Mouse (Mus musculus): ENCODE measurements around the gene Btg2. TPM values are rescaled to one million over a fixed set of nuclear protein-coding genes. Genes with fewer than 3 reads are reported as not detected.

Btg2 gene
- polyA plus RNA-seq, 1 experiment from 2014 or later: 49.0 TPM

- ATAC-seq (ENCODE audit: low read depth): no peak
- H3K27ac ChIP-seq (replicated peaks): peak overlapping the region; percentile 92
- H3K4me1 ChIP-seq (replicated peaks): peaks cover 81% of the 10 kb centered on the region
- H3K4me2 ChIP-seq: no peak overlapping the region
- no peaks in the 10 kb centered on the region for H3K27me3 ChIP-seq
- H3K36me3 ChIP-seq: no peaks in the 10 kb centered on the region
- no peak overlapping the region for H3K4me3 ChIP-seq
- H3K9me3 ChIP-seq: no peaks in the 10 kb centered on the region
- 85% methylated on average over 7 of the region's 7 CpGs for WGBS
- H3K9ac ChIP-seq: peak overlapping the region; percentile 9; the same call in 1 of the 2 replicates
Measured at GRCm38 (mm10) chr1:134097080-134097855, 18.3 kb upstream of the Btg2 start.

- H3K4me1 ChIP-seq (replicated peaks): peaks cover 82% of the 10 kb centered on the region
Measured at GRCm38 (mm10) chr1:134096264-134096934, 17.5 kb upstream of the Btg2 start.

GRCm38 (mm10) chr1:134095721-134096120, 16.8 kb upstream of the Btg2 start:
- WGBS: 81% methylated on average over 4 of the region's 4 CpGs
- H3K4me2 ChIP-seq: 0 out of 2 replicates have a peak overlapping the region, but pooled peaks have one; percentile 6
- H3K4me1 ChIP-seq (replicated peaks): peaks cover 82% of the 10 kb centered on the region

More at GRCm38 (mm10) chr1:134096264-134096934, 17.5 kb upstream of the Btg2 start:
- Histone ChIP-seq H3K27ac (replicated peaks) (peak overlapping the region; percentile 92), H3K9ac (peak overlapping the region; percentile 9; the same call in 1 of the 2 replicates), H3K36me3 (no peaks in the 10 kb centered on the region), H3K4me2 (0 out of 2 replicates have a peak overlapping the region, but pooled peaks have one; percentile 6), H3K4me3 (no peak overlapping the region), H3K27me3 (no peaks in the 10 kb centered on the region), H3K9me3 (no peaks in the 10 kb centered on the region)
- 18% methylated on average over 14 of the region's 14 CpGs for WGBS
- peak; percentile 73 for ATAC-seq (ENCODE audit: low read depth)

GRCm38 (mm10) chr1:134095033-134095612, 16.2 kb upstream of the Btg2 start:
- Histone ChIP-seq H3K27ac (replicated peaks) (peak overlapping the region; percentile 92), H3K9me3 (no peaks in the 10 kb centered on the region), H3K9ac (no peak overlapping the region), H3K4me1 (replicated peaks) (peaks cover 80% of the 10 kb centered on the region), H3K4me3 (no peak overlapping the region), H3K27me3 (no peaks in the 10 kb centered on the region), H3K36me3 (no peaks in the 10 kb centered on the region), H3K4me2 (no peak overlapping the region)
- WGBS: 64% methylated on average over 7 of the region's 7 CpGs
- no peak for ATAC-seq (ENCODE audit: low read depth)

More at GRCm38 (mm10) chr1:134095721-134096120, 16.8 kb upstream of the Btg2 start:
- H3K27me3 ChIP-seq: no peaks in the 10 kb centered on the region
- ATAC-seq (ENCODE audit: low read depth): no peak
- H3K36me3 ChIP-seq: no peaks in the 10 kb centered on the region
- no peak overlapping the region for H3K4me3 ChIP-seq
- H3K27ac ChIP-seq (replicated peaks): peak overlapping the region; percentile 92
- H3K9ac ChIP-seq: no peak overlapping the region
- no peaks in the 10 kb centered on the region for H3K9me3 ChIP-seq

- Histone ChIP-seq H3K36me3 (no peaks in the 10 kb centered on the region), H3K27ac (replicated peaks) (peak overlapping the region; percentile 81), H3K9ac (peak overlapping the region; percentile 72; the same call in 1 of the 2 replicates), H3K4me1 (replicated peaks) (peaks cover 68% of the 10 kb centered on the region), H3K9me3 (no peaks in the 10 kb centered on the region), H3K27me3 (no peaks in the 10 kb centered on the region), H3K4me3 (peak overlapping the region; percentile 45; the same call in 1 of the 2 replicates), H3K4me2 (peak overlapping the region; percentile 81)
- no peak; the same call in 1 of the 2 replicates for ATAC-seq (ENCODE audit: low read depth)
- 61% methylated on average over 13 of the region's 13 CpGs for WGBS
Measured at GRCm38 (mm10) chr1:134093771-134094526, 15.0 kb upstream of the Btg2 start.

GRCm38 (mm10) chr1:134092852-134093770, 14.2 kb upstream of the Btg2 start:
- H3K9ac ChIP-seq: peak overlapping the region; percentile 72
- H3K4me1 ChIP-seq (replicated peaks): peaks cover 60% of the 10 kb centered on the region
- peak overlapping the region; percentile 81 for H3K27ac ChIP-seq (replicated peaks)
- peak overlapping the region; percentile 81 for H3K4me2 ChIP-seq
- H3K4me3 ChIP-seq: peak overlapping the region; percentile 45
- ATAC-seq (ENCODE audit: low read depth): peak; percentile 72
- H3K9me3 ChIP-seq: no peaks in the 10 kb centered on the region
- WGBS: 2% methylated on average over 43 of the region's 43 CpGs
- H3K27me3 ChIP-seq: no peaks in the 10 kb centered on the region
- no peaks in the 10 kb centered on the region for H3K36me3 ChIP-seq

GRCm38 (mm10) chr1:134092368-134092767, 13.4 kb upstream of the Btg2 start:
- Histone ChIP-seq H3K4me1 (replicated peaks) (peaks cover 52% of the 10 kb centered on the region), H3K27ac (replicated peaks) (peak overlapping the region; percentile 81), H3K9me3 (no peaks in the 10 kb centered on the region), H3K4me3 (peak overlapping the region; percentile 45), H3K36me3 (no peaks in the 10 kb centered on the region), H3K9ac (peak overlapping the region; percentile 72), H3K4me2 (peak overlapping the region; percentile 81), H3K27me3 (no peaks in the 10 kb centered on the region)
- 43% methylated on average over 6 of the region's 6 CpGs for WGBS
- no peak for ATAC-seq (ENCODE audit: low read depth)

GRCm38 (mm10) chr1:134091851-134092250, 12.9 kb upstream of the Btg2 start:
- H3K9ac ChIP-seq: no peak overlapping the region
- WGBS: 71% methylated on average over 3 of the region's 3 CpGs
- ATAC-seq (ENCODE audit: low read depth): no peak
- H3K4me2 ChIP-seq: no peak overlapping the region
- H3K27ac ChIP-seq (replicated peaks): no peak overlapping the region
- no peaks in the 10 kb centered on the region for H3K36me3 ChIP-seq
- H3K27me3 ChIP-seq: no peaks in the 10 kb centered on the region
- no peaks in the 10 kb centered on the region for H3K9me3 ChIP-seq
- no peak overlapping the region for H3K4me3 ChIP-seq
- peaks cover 50% of the 10 kb centered on the region for H3K4me1 ChIP-seq (replicated peaks)

- no peak for ATAC-seq (ENCODE audit: low read depth)
- Histone ChIP-seq H3K4me3 (no peak overlapping the region), H3K9me3 (no peaks in the 10 kb centered on the region), H3K4me1 (replicated peaks) (peaks cover 36% of the 10 kb centered on the region), H3K27ac (replicated peaks) (no peak overlapping the region), H3K36me3 (no peaks in the 10 kb centered on the region), H3K27me3 (no peaks in the 10 kb centered on the region), H3K9ac (no peak overlapping the region), H3K4me2 (no peak overlapping the region)
- WGBS: 89% methylated on average over 7 of the region's 7 CpGs
Measured at GRCm38 (mm10) chr1:134089074-134089473, 10.2 kb upstream of the Btg2 start.

- 63% methylated on average over 16 of the region's 16 CpGs for WGBS
- Histone ChIP-seq H3K4me2 (peak overlapping the region; percentile 9; the same call in 1 of the 2 replicates), H3K9ac (peak overlapping the region; percentile 34), H3K27ac (replicated peaks) (peak overlapping the region; percentile 63; the same call in 1 of the 2 replicates), H3K4me1 (replicated peaks) (peaks cover 24% of the 10 kb centered on the region), H3K27me3 (no peaks in the 10 kb centered on the region), H3K36me3 (no peaks in the 10 kb centered on the region), H3K9me3 (no peaks in the 10 kb centered on the region), H3K4me3 (no peak overlapping the region)
- no peak for ATAC-seq (ENCODE audit: low read depth)
Measured at GRCm38 (mm10) chr1:134086811-134087398, 8.0 kb upstream of the Btg2 start.
